Mouse (Mus musculus) monocyte, adult 5-6 weeks (primary cell): Measurements from ENCODE around the gene Cox6b2. TPM values are rescaled to one million over a fixed set of nuclear protein-coding genes. Genes with fewer than 3 reads are reported as not detected.

Experiments used
- ATAC-seq: fragments of 153-309, 156-312 bp; replicated peaks from 2 replicates; pipeline ENCODE4 v1.8.0; 2017; ENCODE audit warnings: mild to moderate bottlenecking; ENCODE audit not compliant: low TSS enrichment, insufficient number of reproducible peaks, severe bottlenecking, poor library complexity, low FRiP score
- total RNA-seq: library from RNA; stranded (forward); fragments of 200-1000, 200-491, 200-594 nt; gene quantifications from 3 replicates; pipeline ENCODE4 v1.2.3, GENCODE M21; 2017

The Cox6b2 gene
- total RNA-seq, 1 experiment from 2014 or later = not detected

DNA sequence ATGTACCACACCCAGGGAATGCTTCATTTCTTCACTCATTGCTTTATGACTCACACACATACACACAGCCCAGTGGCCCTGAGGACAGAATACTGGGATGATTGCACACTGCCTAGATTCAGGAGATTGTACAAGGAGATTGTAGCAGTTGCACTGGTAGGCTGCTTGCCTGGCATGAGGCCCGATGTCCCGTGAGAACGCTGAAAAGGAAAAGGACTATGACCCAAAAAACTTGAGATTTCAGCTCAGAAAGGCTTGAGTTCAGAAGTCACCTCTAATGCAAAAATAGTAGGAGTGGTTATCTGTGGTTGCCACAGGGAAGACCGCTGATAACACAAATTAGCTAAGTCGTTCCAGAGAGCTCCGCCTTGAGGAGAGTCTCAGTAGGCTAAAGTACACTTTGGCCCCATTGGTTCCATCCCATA is 19.9 kb downstream of the Cox6b2 start:
- no peak for ATAC-seq

GRCm38 (mm10) chr7:4731090-4731489 is 21.8 kb downstream of the Cox6b2 start:
- no peak for ATAC-seq

GRCm38 (mm10) chr7:4725169-4725568 is 27.7 kb downstream of the Cox6b2 start, which contains the start of gene Tmem150b:
Gene Tmem150b (minus strand): TSS chr7:4725249.
- ATAC-seq = no peak

- ATAC-seq = peak; percentile 85
These were observed 28.5 kb downstream of the Cox6b2 start for GRCm38 (mm10) chr7:4724359-4724758.

- ATAC-seq = peak; percentile 62
These were observed 29.4 kb downstream of the Cox6b2 start for GRCm38 (mm10) chr7:4723508-4723907.

DNA sequence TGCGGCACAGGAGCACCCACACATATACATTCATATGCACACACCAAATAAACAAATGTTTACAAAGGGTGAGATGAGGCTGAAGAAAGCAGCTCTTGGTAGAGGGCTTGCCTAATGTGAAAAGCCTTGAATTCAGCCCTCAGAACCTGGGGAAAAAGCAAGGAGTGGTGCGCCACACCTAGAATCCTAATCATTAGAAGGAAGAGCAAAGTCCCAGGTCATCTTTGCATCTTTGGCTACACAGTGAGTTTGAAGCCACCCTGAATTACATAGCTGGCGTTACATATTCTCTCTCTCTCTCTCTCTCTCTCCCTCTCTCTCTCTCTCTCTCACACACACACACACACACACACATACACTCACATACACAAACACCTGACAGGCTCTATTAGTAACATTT is 33.6 kb downstream of the Cox6b2 start:
- ATAC-seq = no peak

- no peak for ATAC-seq
These were observed 35.9 kb downstream of the Cox6b2 start for GRCm38 (mm10) chr7:4716955-4717354.

DNA sequence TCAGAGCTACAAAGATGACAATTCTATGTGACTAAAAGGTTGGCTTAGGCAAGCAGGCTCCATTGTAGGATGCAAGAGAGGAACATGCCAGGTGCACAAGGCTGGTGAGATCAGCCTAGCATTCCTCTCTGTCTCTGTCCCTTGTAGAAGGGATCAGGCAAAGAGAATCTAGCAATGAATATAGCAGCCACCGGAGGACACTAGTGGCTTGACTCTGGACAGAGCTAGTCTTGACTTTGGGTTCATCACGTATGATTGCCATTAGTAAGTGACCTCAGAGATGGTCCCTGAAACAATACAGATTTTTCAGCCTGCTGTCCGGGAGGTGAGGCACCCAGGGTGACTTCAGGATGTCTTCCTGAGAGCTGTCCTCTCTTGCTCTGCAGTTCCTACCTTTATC is 40.3 kb downstream of the Cox6b2 start:
- no peak for ATAC-seq

DNA sequence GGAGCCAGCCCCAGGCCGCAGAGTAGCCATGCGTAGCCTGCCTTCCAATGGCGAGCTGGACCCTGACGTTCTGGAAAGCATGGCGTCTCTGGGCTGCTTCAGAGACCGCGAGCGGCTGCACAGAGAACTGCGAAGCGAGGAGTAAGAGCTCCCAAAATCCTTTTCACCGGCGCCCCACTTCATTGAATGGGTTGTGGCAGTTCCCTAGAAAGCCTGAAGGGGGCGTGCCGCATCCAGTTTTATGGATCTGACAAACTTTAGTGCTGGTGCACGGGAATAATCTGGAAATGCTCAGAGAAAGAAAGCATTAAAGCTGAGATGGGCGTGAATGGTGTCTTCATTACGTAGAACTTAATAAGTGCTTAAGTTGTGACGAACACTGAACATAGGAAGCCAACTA is 47.8 kb downstream of the Cox6b2 start:
- ATAC-seq = 0 out of 2 replicates have a peak, but pooled peaks have one; percentile 47

DNA sequence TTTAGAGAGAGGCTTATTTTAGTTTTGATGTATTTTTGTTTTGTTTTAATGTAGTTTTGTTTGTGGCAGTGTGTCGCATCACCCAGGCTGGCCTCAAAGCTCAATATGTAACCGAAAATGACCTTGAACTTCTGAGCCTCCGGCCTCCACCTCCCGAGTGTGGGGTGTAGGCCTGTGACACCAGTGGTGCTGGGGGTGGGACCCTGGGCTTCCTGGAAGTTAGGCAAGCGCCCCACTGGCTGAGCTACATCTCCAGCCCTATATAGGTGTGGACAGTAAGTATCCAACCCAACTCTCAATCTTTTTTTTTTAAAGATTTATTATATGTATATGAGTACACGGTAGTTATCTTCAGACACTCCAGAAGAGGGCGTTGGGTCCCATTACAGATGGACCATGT is 49.7 kb downstream of the Cox6b2 start:
- ATAC-seq = no peak

- no peak for ATAC-seq
These were observed 50.6 kb downstream of the Cox6b2 start for GRCm38 (mm10) chr7:4702334-4702733.

Other genes starting within 250 kb of the Cox6b2 start
- not detected in 3 replicates for gene Tnnt1, start 236.7 kb downstream of the Cox6b2 start, total RNA-seq
- gene Tnni3, start 228.9 kb downstream of the Cox6b2 start, total RNA-seq = 6.1 to 6.3 TPM in 2 of 3 replicates, not detected in the other
- gene Dnaaf3, start 220.6 kb downstream of the Cox6b2 start, total RNA-seq = 0.85 to 2.0 TPM (median 1.8 TPM) in 3 replicates
- not detected in 3 replicates for gene Syt5, start 205.6 kb downstream of the Cox6b2 start, total RNA-seq
- 0.39 TPM in 1 of 3 replicates, not detected in the others for gene Ptprh, start 149.1 kb downstream of the Cox6b2 start, total RNA-seq
- gene Tmem86b, start 121.7 kb downstream of the Cox6b2 start, total RNA-seq = 18.1 to 27.9 TPM (median 21.7 TPM) in 3 replicates
- 101 to 191 TPM (median 127 TPM) in 3 replicates for gene Ppp6r1, start 94.1 kb downstream of the Cox6b2 start, total RNA-seq
- 12.9 to 47.3 TPM (median 16.6 TPM) in 3 replicates for gene Hspbp1, start 68.0 kb downstream of the Cox6b2 start, total RNA-seq
- gene Brsk1, start 62.5 kb downstream of the Cox6b2 start, total RNA-seq = not detected in 3 replicates
- gene Tmem150b, start 27.8 kb downstream of the Cox6b2 start, total RNA-seq = 5.6 to 6.8 TPM (median 6.4 TPM) in 3 replicates
- 25.1 to 60.4 TPM (median 38.0 TPM) in 3 replicates for gene Kmt5c, start 13.0 kb downstream of the Cox6b2 start, total RNA-seq
- not detected in 3 replicates for gene Fam71e2, start 18.2 kb upstream of the Cox6b2 start, total RNA-seq
- gene Il11, start 29.8 kb upstream of the Cox6b2 start, total RNA-seq = not detected in 3 replicates
- gene Tmem190, start 29.8 kb upstream of the Cox6b2 start, total RNA-seq = not detected in 3 replicates
- 0.53 to 1.5 TPM (median 1.2 TPM) in 3 replicates for gene Tmem238, start 36.6 kb upstream of the Cox6b2 start, total RNA-seq
- gene Rpl28, start 39.8 kb upstream of the Cox6b2 start, total RNA-seq = 260 to 549 TPM (median 279 TPM) in 3 replicates
- 96.9 to 129 TPM (median 127 TPM) in 3 replicates for gene Ube2s, start 59.5 kb upstream of the Cox6b2 start, total RNA-seq
- gene Shisa7, start 91.6 kb upstream of the Cox6b2 start, total RNA-seq = 0.11 TPM in 1 of 3 replicates, not detected in the others
- gene Isoc2b, start 117.2 kb upstream of the Cox6b2 start, total RNA-seq = 7.1 to 45.7 TPM (median 35.7 TPM) in 3 replicates
- gene Isoc2a, start 124.1 kb upstream of the Cox6b2 start, total RNA-seq = 4.5 to 8.4 TPM (median 7.9 TPM) in 3 replicates
- not detected in 3 replicates for gene Gm36210, start 153.4 kb upstream of the Cox6b2 start, total RNA-seq
- gene Zfp628, start 162.1 kb upstream of the Cox6b2 start, total RNA-seq = 2.6 to 6.0 TPM (median 5.9 TPM) in 3 replicates
- gene Nat14, start 168.9 kb upstream of the Cox6b2 start, total RNA-seq = 0.49 TPM in 1 of 3 replicates, not detected in the others
- gene Ssc5d, start 172.7 kb upstream of the Cox6b2 start, total RNA-seq = not detected in 3 replicates
- gene Sbk2, start 211.3 kb upstream of the Cox6b2 start, total RNA-seq = not detected in 3 replicates
- not detected in 3 replicates for gene Sbk3, start 218.1 kb upstream of the Cox6b2 start, total RNA-seq
- gene Zfp579, start 243.1 kb upstream of the Cox6b2 start, total RNA-seq = 1.2 to 2.5 TPM (median 1.3 TPM) in 3 replicates